Mouse (Mus musculus) myocyte (in vitro differentiated cells): Measurements from ENCODE around the gene Card10. TPM values are rescaled to one million over a fixed set of nuclear protein-coding genes. Genes with fewer than 3 reads are reported as not detected.

Experiments
- H3K27me3 ChIP-seq: one replicate; pipeline ENCODE4 v1.6.1; 2011; ENCODE audit not compliant: control insufficient read depth, insufficient read depth, insufficient read length
- H3K36me3 ChIP-seq: one replicate; pipeline ENCODE4 v1.6.1; 2011; ENCODE audit not compliant: control insufficient read depth, insufficient read depth
- H3K4me2 ChIP-seq: one replicate; pipeline ENCODE4 v1.6.1; 2011; ENCODE audit warnings: low read depth, control low read depth
- H3K4me3 ChIP-seq: one replicate; pipeline ENCODE4 v1.5.1; 2011; ENCODE audit warnings: mild to moderate bottlenecking, control low read depth, moderate library complexity
- H3K79me2 ChIP-seq: one replicate; pipeline ENCODE4 v1.6.1; 2011; ENCODE audit not compliant: control insufficient read depth, insufficient read depth
- H3ac ChIP-seq: one replicate; pipeline ENCODE4 v1.6.1; 2011; ENCODE audit not compliant: control insufficient read depth, insufficient read length
- CEBPB ChIP-seq: IDR thresholded peaks from 2 replicates; pipeline ENCODE4 v1.6.1; 2011; ENCODE audit warnings: mild to moderate bottlenecking, moderate library complexity; ENCODE audit not compliant: poor library complexity, insufficient read depth, severe bottlenecking
- E2F4 ChIP-seq: IDR thresholded peaks from one replicate; pipeline ENCODE4 v1.6.1; 2011; ENCODE audit warnings: mild to moderate bottlenecking, control low read depth, moderate library complexity; ENCODE audit not compliant: insufficient read depth
- MAX ChIP-seq: IDR thresholded peaks from one replicate; pipeline ENCODE4 v1.6.1; 2011; ENCODE audit warnings: low read depth, mild to moderate bottlenecking, control low read depth
- MYOD1 ChIP-seq, 3 experiments: IDR thresholded peaks; one replicate each; pipeline ENCODE4 v1.6.1; 2011; ENCODE audit warnings: control low read depth in 2 of 3, low read depth in 2 of 3, mild to moderate bottlenecking in 2 of 3, moderate library complexity in 1 of 3; ENCODE audit not compliant: insufficient read length in 2 of 3, control insufficient read depth in 1 of 3
- MYOG ChIP-seq, 3 experiments: IDR thresholded peaks; one replicate each; pipeline ENCODE4 v1.6.1; 2011; ENCODE audit warnings: control low read depth in 2 of 3, low read depth in 2 of 3, mild to moderate bottlenecking in 2 of 3; ENCODE audit not compliant: insufficient read length in 2 of 3, control insufficient read depth in 1 of 3, insufficient read depth in 1 of 3
- POLR2A ChIP-seq: IDR thresholded peaks from one replicate; pipeline ENCODE4 v1.6.1; 2011; ENCODE audit warnings: low read depth, mild to moderate bottlenecking, control low read depth, moderate library complexity; ENCODE audit not compliant: insufficient read length
- POLR2AphosphoS2 ChIP-seq: IDR thresholded peaks from one replicate; pipeline ENCODE4 v1.6.1; 2011; ENCODE audit warnings: low read depth, control low read depth; ENCODE audit not compliant: insufficient read length
- REST ChIP-seq: IDR thresholded peaks from one replicate; pipeline ENCODE4 v1.6.1; 2011; ENCODE audit warnings: mild to moderate bottlenecking, control low read depth, moderate library complexity; ENCODE audit not compliant: insufficient read depth, insufficient read length
- SRF ChIP-seq: IDR thresholded peaks from one replicate; pipeline ENCODE4 v1.6.1; 2011; ENCODE audit warnings: low read depth; ENCODE audit not compliant: control insufficient read depth, insufficient read length
- TCF12 ChIP-seq: IDR thresholded peaks from one replicate; pipeline ENCODE4 v1.6.1; 2011; ENCODE audit warnings: mild to moderate bottlenecking, control low read depth; ENCODE audit not compliant: poor library complexity, insufficient read depth, severe bottlenecking
- TCF3 ChIP-seq: IDR thresholded peaks from one replicate; pipeline ENCODE4 v1.6.1; 2011; ENCODE audit warnings: low read depth, control low read depth; ENCODE audit not compliant: insufficient read length
- USF1 ChIP-seq: IDR thresholded peaks from one replicate; pipeline ENCODE4 v1.6.1; 2011; ENCODE audit warnings: low read depth, mild to moderate bottlenecking, control low read depth, moderate library complexity
- polyA plus RNA-seq: library from polyadenylated mRNA; unstranded; fragments of >200 nt; fragmentation: generic; extraction: Trizol; gene quantifications from one replicate; pipeline ENCODE4 v1.2.1, GENCODE M21; 2012; ENCODE audit warnings: missing spikeins

Gene Card10
- polyA plus RNA-seq, result 1.4 TPM

DNA sequence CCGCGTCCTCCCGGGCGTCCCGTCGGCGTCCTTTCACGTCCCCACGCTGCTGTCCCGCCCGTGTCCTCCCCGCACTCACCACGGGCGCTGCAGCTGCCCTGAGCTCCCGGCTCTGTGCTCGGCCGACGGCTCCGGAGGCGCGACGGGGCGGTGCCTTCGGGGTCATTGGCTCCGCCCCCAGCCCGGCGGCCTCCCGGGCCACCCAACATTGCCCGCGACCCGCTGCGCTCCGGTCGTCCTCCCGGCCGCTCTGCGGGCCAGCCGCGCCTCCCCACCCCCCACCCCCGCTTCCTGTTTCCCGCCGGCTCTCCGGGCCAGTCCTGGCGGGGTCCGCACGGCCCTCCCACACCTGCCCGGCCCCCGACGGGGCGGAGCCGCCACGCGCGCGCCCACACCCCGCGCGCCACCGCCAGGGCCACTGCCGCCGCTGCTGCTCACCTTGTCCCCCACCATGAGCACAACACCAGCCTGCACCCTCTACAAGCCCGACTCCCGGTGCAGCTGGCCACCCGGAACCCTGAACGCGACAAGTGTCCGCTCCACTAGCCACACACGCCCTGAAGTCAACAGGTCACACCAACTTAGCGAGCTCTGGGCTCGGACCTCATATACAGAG, at the start of gene Card10:
TSS of gene Card10 (minus strand) at position 267 of the 616 bp plus-strand sequence.
- Histone ChIP-seq H3K36me3 (no peaks in the 10 kb centered on the region), H3K79me2 (no peaks in the 10 kb centered on the region), H3K4me2 (peak within 1 kb of the TSS; percentile 86), H3K27me3 (peaks cover 24% of the 10 kb centered on the region), H3ac (peak within 1 kb of the TSS; percentile 8), H3K4me3 (peak within 1 kb of the TSS; percentile 16)
- TF ChIP-seq E2F4, result no peak
- TF ChIP-seq REST, result no peak
- TF ChIP-seq MYOD1 (IDR thresholded peaks at IDR 0.05; ENCODE audit: control insufficient read depth in 1 of 3, insufficient read length in 2 of 3, low read depth in 2 of 3), result peak in 2 of 3 experiments; percentile 41 to 46
- no peak for TF ChIP-seq USF1
- TF ChIP-seq POLR2AphosphoS2, result no peak
- peak in 2 of 3 experiments; percentile 53 to 65 for TF ChIP-seq MYOG (IDR thresholded peaks at IDR 0.05; ENCODE audit: control insufficient read depth in 1 of 3, insufficient read depth in 1 of 3, insufficient read length in 2 of 3, low read depth in 2 of 3)
- TF ChIP-seq MAX, result no peak
- peak; percentile 2 for TF ChIP-seq TCF3
- TF ChIP-seq POLR2A, result peak; percentile 67
- TF ChIP-seq CEBPB, result no peak
- no peak for TF ChIP-seq SRF
- no peak for TF ChIP-seq TCF12

DNA sequence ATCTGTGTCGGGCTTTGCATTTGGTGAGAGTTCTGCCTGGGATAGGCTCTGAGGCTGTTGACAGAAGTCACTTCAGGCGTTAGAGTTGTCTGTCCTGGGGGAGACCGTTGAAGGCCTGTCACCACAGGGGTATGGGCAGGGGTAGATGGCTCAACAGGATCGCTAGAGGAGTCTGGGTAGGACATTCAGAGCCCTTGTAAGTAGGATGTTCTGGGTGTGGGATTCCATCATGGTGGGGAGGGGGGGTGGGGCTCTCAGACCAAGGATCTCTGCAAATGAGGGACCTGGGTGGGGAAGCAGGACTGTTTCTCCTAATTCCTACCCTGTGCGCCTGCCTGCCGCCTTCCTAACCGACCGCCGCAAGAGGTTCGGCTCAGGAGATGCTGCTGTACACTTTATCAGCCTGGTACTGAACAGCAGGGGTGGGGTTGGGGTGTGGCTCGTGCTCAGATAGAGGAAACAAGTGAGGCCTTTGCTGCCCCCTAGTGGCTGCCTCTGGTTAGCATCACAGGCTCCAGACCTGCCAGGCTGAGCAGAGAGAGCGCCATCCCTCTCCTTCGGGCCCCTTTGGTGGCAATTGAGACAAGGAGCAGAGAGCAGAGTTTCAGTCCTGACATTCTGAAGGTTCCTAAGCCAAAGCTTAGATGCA, 48.8 kb upstream of the Card10 start:
- H3K36me3 ChIP-seq, result peaks cover 26% of the 10 kb centered on the region
- H3K4me2 ChIP-seq, result peak overlapping the region; percentile 10
- no peaks in the 10 kb centered on the region for H3K27me3 ChIP-seq
- TF ChIP-seq POLR2A, result peak; percentile 49
- peak; percentile 92 for TF ChIP-seq POLR2AphosphoS2
- no peak for TF ChIP-seq CEBPB
- no peak overlapping the region for H3ac ChIP-seq
- peaks cover 29% of the 10 kb centered on the region for H3K79me2 ChIP-seq
- no peak overlapping the region for H3K4me3 ChIP-seq

- H3K79me2 ChIP-seq, result peaks cover 36% of the 10 kb centered on the region
- TF ChIP-seq POLR2A (peak; percentile 42), MYOD1 (IDR thresholded peaks at IDR 0.05; ENCODE audit: control insufficient read depth in 1 of 3, insufficient read length in 2 of 3, low read depth in 2 of 3) (no peak), USF1 (no peak), POLR2AphosphoS2 (peak; percentile 94), TCF3 (no peak)
- H3K27me3 ChIP-seq, result no peaks in the 10 kb centered on the region
- peaks cover 32% of the 10 kb centered on the region for H3K36me3 ChIP-seq
- no peak overlapping the region for H3ac ChIP-seq
- H3K4me2 ChIP-seq, result peak overlapping the region; percentile 10
- H3K4me3 ChIP-seq, result no peak overlapping the region
Observed at GRCm38 (mm10) chr15:78850944-78851343, 48.1 kb upstream of the Card10 start.

DNA sequence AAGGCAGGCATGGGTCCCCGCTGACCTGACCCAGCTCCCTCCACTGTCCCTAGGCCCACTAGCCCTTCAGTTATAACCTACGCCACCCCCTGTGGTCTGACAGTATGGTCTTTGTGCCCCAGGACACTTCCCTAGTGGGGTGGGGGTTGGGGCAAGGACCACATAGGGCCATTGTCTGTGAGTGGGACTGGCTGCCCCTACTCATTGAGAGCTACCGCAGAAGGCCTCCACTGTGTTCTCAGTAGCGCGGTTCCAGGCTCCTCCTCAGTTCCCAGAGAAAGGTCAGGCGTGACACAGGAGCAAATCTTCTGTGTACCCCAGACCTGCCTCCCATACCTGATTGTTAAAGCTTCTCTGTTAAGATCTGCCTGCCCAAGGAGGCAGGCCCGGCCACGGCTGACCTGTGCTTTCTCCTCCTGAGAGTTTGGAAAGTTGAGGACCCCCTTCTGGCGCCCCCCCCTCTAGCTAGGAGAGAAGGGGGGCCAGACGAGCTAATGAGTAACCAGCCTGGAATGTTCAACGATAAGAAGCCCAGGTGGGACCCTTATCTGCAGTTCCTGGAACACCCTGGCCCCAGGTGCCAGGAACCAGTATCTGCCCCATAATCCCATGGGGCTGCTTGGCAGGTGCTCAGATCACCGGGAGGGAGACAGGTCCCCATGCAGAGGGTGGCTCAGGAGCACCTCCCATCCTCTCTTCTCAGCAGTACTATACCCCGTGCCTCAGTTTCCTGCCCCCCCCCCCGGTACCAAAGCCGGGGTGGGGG, 47.4 kb upstream of the Card10 start:
- no peak for TF ChIP-seq USF1
- no peak for TF ChIP-seq MYOG (IDR thresholded peaks at IDR 0.05; ENCODE audit: control insufficient read depth in 1 of 3, insufficient read depth in 1 of 3, insufficient read length in 2 of 3, low read depth in 2 of 3)
- TF ChIP-seq REST, result no peak
- TF ChIP-seq CEBPB, result no peak
- no peak for TF ChIP-seq TCF12
- TF ChIP-seq E2F4, result no peak
- TF ChIP-seq POLR2AphosphoS2, result peak; percentile 70
- TF ChIP-seq POLR2A, result peak; percentile 40
- Histone ChIP-seq H3K4me3 (no peak overlapping the region), H3K79me2 (peaks cover 43% of the 10 kb centered on the region), H3K4me2 (no peak overlapping the region), H3K36me3 (peaks cover 32% of the 10 kb centered on the region), H3ac (no peak overlapping the region), H3K27me3 (no peaks in the 10 kb centered on the region)

DNA sequence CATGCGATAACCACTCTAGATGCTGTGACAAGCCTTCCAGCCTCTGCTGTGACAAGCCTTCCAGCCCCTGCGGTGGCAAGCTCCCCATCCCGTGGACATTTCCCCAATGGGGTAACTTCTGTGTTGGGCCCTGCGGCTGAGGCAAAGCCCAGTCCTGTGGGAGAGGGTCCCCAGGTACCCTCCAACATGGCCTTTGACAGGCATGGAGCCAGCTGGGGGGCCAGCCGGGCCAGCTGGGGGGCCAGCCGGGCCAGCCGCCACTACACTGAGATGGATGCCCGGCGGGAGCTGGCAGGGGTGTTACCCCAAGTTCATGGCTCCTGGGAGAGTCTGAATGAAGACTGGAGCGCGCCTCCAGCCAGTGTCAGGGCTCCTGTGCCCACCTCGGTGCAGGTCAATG, 46.6 kb upstream of the Card10 start:
- Histone ChIP-seq H3K4me3 (no peak overlapping the region), H3K4me2 (no peak overlapping the region), H3K79me2 (peaks cover 51% of the 10 kb centered on the region), H3K36me3 (peaks cover 32% of the 10 kb centered on the region), H3ac (no peak overlapping the region), H3K27me3 (no peaks in the 10 kb centered on the region)
- TF ChIP-seq TCF3 (no peak), REST (no peak), POLR2A (no peak), MYOG (IDR thresholded peaks at IDR 0.05; ENCODE audit: control insufficient read depth in 1 of 3, insufficient read depth in 1 of 3, insufficient read length in 2 of 3, low read depth in 2 of 3) (no peak)
